13 mouse cellular contexts compared by ENCODE assay signal in genomic region chr9:46610101-46611005, GRCm38 (mm10).
DNase-seq lines count a peak whose midpoint lies in the region.
"Had no signal": no experiment of that assay in that cellular context is flagged by ENCODE, and none has a peak within 500 bp of the region (broad histone marks: within the 10 kb centered on the region; RNA-seq: fewer than 3 reads in every experiment).

No protein-coding gene starts in this region.

- WGBS in embryonic facial prominence, embryonic 10.5 days: 46% methylated on average over 11 of the region's 11 CpGs

- H3K36me3 ChIP-seq in embryonic facial prominence, embryonic 10.5 days (replicated peaks): no peaks in the 10 kb centered on the region
- H3K36me3 ChIP-seq: heart, embryonic 10.5 days; liver, embryonic 13.5 days had no signal

- peaks cover 21% of the 10 kb centered on the region for H3K4me1 ChIP-seq in embryonic facial prominence, embryonic 10.5 days
- H3K4me1 ChIP-seq: heart, embryonic 10.5 days; liver, embryonic 13.5 days; megakaryocyte, embryonic 14.5 days had no signal

- DNase-seq in embryo, embryonic 10 days (ENCODE audit: low spot score): peak; percentile 65
- DNase-seq in embryonic facial prominence, embryonic 10.5 days (ENCODE audit: low spot score): peak; percentile 30
- peak; percentile 24 for DNase-seq in hindlimb bud, embryonic 11.5 days (ENCODE audit: extremely low spot score, low read depth, low spot score)
- peak; percentile 38 for DNase-seq in neural tube, embryonic 10.5 days (ENCODE audit: extremely low spot score, low spot score)
- DNase-seq in spleen, postnatal 10 days (ENCODE audit: low spot score in 2 of 2): no peak
- DNase-seq in retina, embryonic 14.5 days (ENCODE audit: low spot score): no peak
- no peak for DNase-seq in thymus, adult 18-20 months
- DNase-seq: cerebellum, adult 8-10 months; kidney, postnatal 4 days; liver, embryonic 13.5 days had no signal

- H3K27me3 ChIP-seq in embryonic facial prominence, embryonic 10.5 days (replicated peaks; ENCODE audit: low read depth, poor library complexity, severe bottlenecking): no peaks in the 10 kb centered on the region
- H3K27me3 ChIP-seq: liver, embryonic 13.5 days; megakaryocyte, embryonic 14.5 days had no signal

- H3K9me3 ChIP-seq in embryonic facial prominence, embryonic 10.5 days: peaks cover 5% of the 10 kb centered on the region
- H3K9me3 ChIP-seq: heart, embryonic 10.5 days; liver, embryonic 13.5 days had no signal

- H3K27ac ChIP-seq in embryonic facial prominence, embryonic 10.5 days (replicated peaks): peak overlapping the region; percentile 69
- H3K27ac ChIP-seq: heart, embryonic 10.5 days; left cerebral cortex, adult 2 months; liver, embryonic 13.5 days had no signal

- H3K4me3 ChIP-seq in embryonic facial prominence, embryonic 10.5 days: no peak overlapping the region
- H3K4me3 ChIP-seq: heart, embryonic 10.5 days; left cerebral cortex, adult 2 months; liver, embryonic 13.5 days; megakaryocyte, embryonic 14.5 days had no signal

Comparison
In these comparisons a context has a peak if more than half of its experiments do, and no peak if none do; other contexts are left out.
1. DNase-seq: peak in embryo, embryonic 10 days (single experiment), embryonic facial prominence, embryonic 10.5 days (single experiment), hindlimb bud, embryonic 11.5 days (single experiment) and neural tube, embryonic 10.5 days (single experiment); none in spleen, postnatal 10 days (0 of 2), retina, embryonic 14.5 days (single experiment) and thymus, adult 18-20 months (0 of 2).